Mouse (Mus musculus) heart, embryonic 10.5 days (tissue): ENCODE measurements around the gene Prmt1. TPM values are rescaled to one million over a fixed set of nuclear protein-coding genes. Genes with fewer than 3 reads are reported as not detected.
"Not testable (repeated sequence)": the region's sequence is repeated elsewhere in the genome, so short reads cannot be mapped to it uniquely, and the experiment has no call there.

Experiments used
- DNase-seq: peaks from one replicate; pipeline ENCODE4 v3.0.0-alpha.2; 2017; ENCODE audit warnings: low spot score
- H3K27ac ChIP-seq: fragments of 300-500 bp; sonication (generic); 2 replicates; pipeline ENCODE4 v1.5.1; 2016; ENCODE audit warnings: mild to moderate bottlenecking
- H3K27me3 ChIP-seq: fragments of 300-500 bp; sonication (generic); 2 replicates; pipeline ENCODE4 v1.6.1; 2016; ENCODE audit warnings: mild to moderate bottlenecking; ENCODE audit not compliant: poor library complexity, insufficient read depth, severe bottlenecking
- H3K36me3 ChIP-seq: fragments of 300-500 bp; sonication (generic); 2 replicates; pipeline ENCODE4 v1.6.1; 2016; ENCODE audit warnings: mild to moderate bottlenecking, moderate library complexity
- H3K4me1 ChIP-seq: fragments of 300-500 bp; sonication (generic); 2 replicates; pipeline ENCODE4 v1.6.1; 2016; ENCODE audit warnings: mild to moderate bottlenecking
- H3K4me3 ChIP-seq: fragments of 300-500 bp; sonication (generic); 2 replicates; pipeline ENCODE4 v1.5.1; 2016; ENCODE audit warnings: mild to moderate bottlenecking, moderate library complexity
- H3K9me3 ChIP-seq: fragments of 300-500 bp; sonication (generic); 2 replicates; pipeline ENCODE4 v1.6.1; 2016; ENCODE audit warnings: mild to moderate bottlenecking, moderate library complexity
- WGBS: fragments of 180-500 bp; shearing (Covaris S2); methylation state at CpG from one replicate; pipeline ENCODE4 v1.1.7; 2016; 5-methylcytosine and 5-hydroxymethylcytosine counted together
- polyA plus RNA-seq: library from polyadenylated mRNA; unstranded; fragments of >200 nt; fragmentation: Nextera tagmentation; extraction: Ambion mirVana; gene quantifications from 2 replicates; pipeline ENCODE4 v1.2.1, GENCODE M21; 2016

The Prmt1 gene
- polyA plus RNA-seq, result 563 and 740 TPM in 2 replicates

DNA sequence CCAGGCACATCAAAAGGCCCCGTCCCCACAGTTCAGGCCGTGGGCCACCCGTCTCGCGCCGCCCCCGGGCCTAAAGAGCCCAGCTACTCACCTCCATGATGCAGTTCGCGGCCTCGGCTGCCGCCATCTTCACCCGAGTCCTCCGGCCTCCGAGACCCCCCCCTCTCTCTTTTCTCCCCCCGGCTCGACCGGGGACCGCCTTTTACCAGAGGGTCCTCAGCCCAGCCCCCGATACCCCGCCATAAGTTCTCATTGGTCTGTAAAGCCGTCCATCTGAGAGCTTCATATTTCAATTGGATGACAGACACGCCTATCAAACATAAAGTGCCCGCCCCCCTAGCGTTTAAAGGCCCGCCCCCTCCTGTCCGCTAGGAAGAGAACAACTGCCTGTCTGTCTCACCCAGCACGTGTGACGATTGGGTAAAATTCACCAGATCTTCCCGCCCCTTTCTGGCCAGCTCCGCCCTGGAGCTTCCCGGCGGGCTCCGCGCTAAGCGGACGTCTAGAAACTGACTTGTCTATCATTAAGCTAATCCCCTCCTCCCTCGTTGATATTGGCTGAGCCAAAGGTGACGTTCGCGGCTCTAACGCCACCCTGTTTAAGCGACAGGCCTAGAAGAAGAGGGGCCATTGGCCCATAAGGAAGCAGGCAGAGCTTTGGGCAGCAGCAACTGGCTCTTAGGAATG, at the start of gene Prmt1:
TSS of gene Prmt1 (minus strand) at position 377 of the 687 bp plus-strand sequence.
- DNase-seq, result peak; percentile 100
- WGBS, result under 1% methylated on average over 42 of the region's 42 CpGs
- Histone ChIP-seq H3K4me3 (peak within 1 kb of the TSS; percentile 95), H3K9me3 (no peaks in the 10 kb centered on the region), H3K36me3 (peaks cover 52% of the 10 kb centered on the region), H3K27me3 (no peaks in the 10 kb centered on the region), H3K27ac (peak within 1 kb of the TSS; percentile 99), H3K4me1 (peaks cover 34% of the 10 kb centered on the region)

DNA sequence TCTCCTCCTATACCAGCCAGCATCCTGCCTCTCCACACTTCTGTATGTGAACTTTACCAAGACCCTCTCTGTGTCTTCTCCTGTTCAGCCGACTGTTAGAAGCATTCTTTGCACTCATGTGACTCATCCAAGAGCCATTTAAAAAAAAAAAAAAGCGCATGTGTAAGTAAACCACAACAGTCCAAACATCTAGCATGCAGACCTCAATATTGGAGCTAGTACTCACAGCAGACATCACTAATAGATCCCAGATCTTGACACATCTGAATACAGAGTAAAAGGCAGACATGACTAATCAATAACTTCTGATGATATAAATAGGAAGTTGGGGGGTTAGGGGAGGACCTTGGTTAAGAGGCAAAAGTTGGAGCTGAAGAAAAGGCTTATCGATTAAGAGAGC, 49.3 kb upstream of the Prmt1 start:
- H3K27ac ChIP-seq, result no peak overlapping the region
- no peak overlapping the region for H3K4me3 ChIP-seq
- no peak for DNase-seq
- H3K4me1 ChIP-seq, result no peaks in the 10 kb centered on the region
- H3K27me3 ChIP-seq, result no peaks in the 10 kb centered on the region
- peaks cover 99% of the 10 kb centered on the region for H3K36me3 ChIP-seq
- no peaks in the 10 kb centered on the region for H3K9me3 ChIP-seq
- 87% methylated on average over 3 of the region's 3 CpGs for WGBS

DNA sequence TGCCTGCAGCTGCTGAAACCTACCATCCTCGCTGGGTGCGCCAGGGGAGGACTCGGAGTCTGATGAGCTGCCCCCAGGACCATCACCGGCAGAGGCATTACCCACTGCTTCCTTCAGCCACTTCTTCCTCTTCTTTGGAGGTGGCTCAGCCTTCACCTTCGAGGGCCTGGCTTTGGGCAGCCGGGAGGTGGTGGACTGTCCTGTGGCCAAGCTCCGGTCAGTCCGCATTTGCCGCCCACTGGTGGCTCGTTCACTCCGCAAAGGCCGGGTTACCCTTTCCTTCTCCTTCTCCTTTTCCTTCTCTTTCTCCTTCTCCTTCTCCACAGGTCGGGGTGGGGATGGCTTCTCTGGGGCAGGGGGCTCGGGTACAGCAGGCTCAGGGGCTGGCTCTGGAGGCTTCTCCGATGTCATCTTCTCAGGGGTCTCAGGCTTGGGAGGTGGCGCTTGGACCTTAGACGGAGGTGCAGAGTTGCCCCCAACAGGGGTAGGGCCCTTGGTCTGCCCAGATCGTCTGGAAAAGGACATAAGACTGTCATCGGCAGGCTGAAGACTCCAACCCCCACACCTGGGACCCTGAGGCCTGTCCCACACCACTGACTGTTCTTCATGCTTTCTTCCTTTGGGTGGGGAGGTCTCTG, 47.5 kb upstream of the Prmt1 start:
- 93% methylated on average over 19 of the region's 19 CpGs for WGBS
- Histone ChIP-seq H3K4me3 (no peak overlapping the region), H3K9me3 (no peaks in the 10 kb centered on the region), H3K27ac (no peak overlapping the region), H3K36me3 (peaks cover 99% of the 10 kb centered on the region), H3K27me3 (no peaks in the 10 kb centered on the region), H3K4me1 (no peaks in the 10 kb centered on the region)
- DNase-seq, result no peak

DNA sequence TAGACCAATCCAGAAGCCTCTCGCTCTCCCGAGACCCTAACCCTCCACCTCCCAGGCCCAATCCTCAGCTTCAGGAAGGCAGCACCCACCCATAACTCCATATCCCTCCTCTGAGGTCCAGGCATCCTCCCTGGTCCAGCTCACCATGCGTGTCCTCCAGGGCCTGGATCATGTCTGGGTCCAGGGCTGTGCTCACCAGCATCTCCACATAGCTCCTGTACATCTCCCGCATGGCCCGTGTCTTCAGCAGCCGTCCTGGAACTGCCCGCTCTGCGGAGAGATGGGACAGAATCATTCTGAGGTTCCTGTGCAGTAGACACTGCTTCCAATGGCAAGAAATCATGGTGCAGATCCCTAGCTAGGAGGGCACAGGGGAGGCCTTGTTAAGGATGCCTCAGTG, 44.5 kb upstream of the Prmt1 start:
- Histone ChIP-seq H3K27ac (no peak overlapping the region), H3K4me3 (no peak overlapping the region), H3K27me3 (no peaks in the 10 kb centered on the region), H3K4me1 (peaks cover 5% of the 10 kb centered on the region; the same call in 1 of the 2 replicates), H3K9me3 (no peaks in the 10 kb centered on the region), H3K36me3 (peaks cover 95% of the 10 kb centered on the region)
- 98% methylated on average over 8 of the region's 8 CpGs for WGBS
- no peak for DNase-seq

DNA sequence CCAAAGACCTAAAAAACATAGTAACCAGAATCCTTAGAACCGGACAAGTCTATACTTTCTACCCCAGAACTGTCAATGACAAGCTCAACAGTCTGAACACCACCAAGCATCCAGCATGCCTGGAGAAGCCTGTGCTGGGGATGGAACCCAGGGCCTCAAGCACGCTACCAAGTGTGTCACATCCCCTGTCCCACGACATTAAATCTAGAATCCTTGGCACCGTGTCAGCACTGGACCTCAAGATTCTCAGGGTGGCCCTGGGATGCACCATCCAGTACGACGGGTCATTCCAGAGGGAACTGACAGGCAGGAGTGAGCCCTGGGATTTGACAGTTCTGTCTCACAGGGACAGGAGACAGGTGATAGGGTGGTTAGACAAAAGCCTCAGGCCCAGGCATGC, 43.6 kb upstream of the Prmt1 start:
- DNase-seq, result no peak
- H3K36me3 ChIP-seq, result peaks cover 86% of the 10 kb centered on the region
- WGBS, result 90% methylated on average over 6 of the region's 6 CpGs
- no peak overlapping the region for H3K4me3 ChIP-seq
- H3K4me1 ChIP-seq, result peaks cover 5% of the 10 kb centered on the region; the same call in 1 of the 2 replicates
- H3K27me3 ChIP-seq, result no peaks in the 10 kb centered on the region
- H3K9me3 ChIP-seq, result no peaks in the 10 kb centered on the region
- no peak overlapping the region for H3K27ac ChIP-seq

DNA sequence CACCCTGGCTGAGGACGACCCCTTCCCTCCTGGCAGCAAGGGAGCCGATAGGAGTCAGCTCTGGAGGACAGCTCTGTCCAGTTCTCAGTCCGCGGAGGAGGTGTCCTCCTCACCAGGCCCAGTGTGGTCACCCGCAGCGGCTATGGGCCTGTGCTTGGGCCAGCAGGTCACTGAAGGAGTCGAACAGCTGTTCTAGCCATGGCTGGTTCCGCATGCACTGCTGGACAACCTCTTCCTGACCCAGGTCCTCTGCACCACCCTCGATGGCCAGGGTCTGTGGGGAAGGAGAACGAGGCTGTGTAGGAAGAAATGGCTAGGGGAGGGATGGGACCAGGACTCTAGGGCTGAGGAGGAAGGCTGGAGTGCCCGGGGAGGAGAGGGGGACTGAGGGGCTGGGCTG, 42.0 kb upstream of the Prmt1 start:
- peaks cover 5% of the 10 kb centered on the region; the same call in 1 of the 2 replicates for H3K4me1 ChIP-seq
- H3K36me3 ChIP-seq, result peaks cover 70% of the 10 kb centered on the region
- 89% methylated on average over 11 of the region's 11 CpGs for WGBS
- no peaks in the 10 kb centered on the region for H3K27me3 ChIP-seq
- DNase-seq, result no peak
- H3K9me3 ChIP-seq, result no peaks in the 10 kb centered on the region
- H3K27ac ChIP-seq, result no peak overlapping the region
- no peak overlapping the region for H3K4me3 ChIP-seq

DNA sequence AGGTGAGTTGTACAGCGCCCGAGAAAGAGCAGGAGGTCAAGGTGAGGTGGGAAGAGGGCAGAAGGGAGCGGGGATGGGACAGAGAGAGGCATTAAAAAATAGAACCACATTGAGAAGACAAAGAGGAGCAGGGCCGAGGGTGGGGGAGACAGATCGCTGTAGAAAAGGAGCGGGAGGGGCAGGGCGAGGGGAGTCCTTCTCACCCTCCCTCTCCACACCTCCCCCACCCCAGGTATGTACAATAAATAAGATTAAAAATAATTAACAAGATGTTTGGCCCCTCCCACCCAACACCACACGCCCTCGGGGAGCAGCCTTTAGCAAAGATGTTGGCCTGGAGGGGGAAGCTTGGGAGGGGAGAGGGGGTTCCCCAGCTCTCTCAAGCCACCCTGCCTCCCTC, 41.4 kb upstream of the Prmt1 start:
- Histone ChIP-seq H3K9me3 (no peaks in the 10 kb centered on the region), H3K27ac (no peak overlapping the region), H3K4me3 (no peak overlapping the region), H3K36me3 (peaks cover 64% of the 10 kb centered on the region), H3K4me1 (peaks cover 5% of the 10 kb centered on the region; the same call in 1 of the 2 replicates), H3K27me3 (no peaks in the 10 kb centered on the region)
- 91% methylated on average over 9 of the region's 9 CpGs for WGBS
- DNase-seq, result no peak

- Histone ChIP-seq H3K36me3 (peaks cover 49% of the 10 kb centered on the region), H3K27ac (no peak overlapping the region), H3K4me3 (no peak overlapping the region), H3K9me3 (no peaks in the 10 kb centered on the region), H3K27me3 (no peaks in the 10 kb centered on the region), H3K4me1 (peaks cover 5% of the 10 kb centered on the region; the same call in 1 of the 2 replicates)
- no peak for DNase-seq
- WGBS, result 75% methylated on average over 2 of the region's 2 CpGs
These were observed 39.9 kb upstream of the Prmt1 start for GRCm38 (mm10) chr7:45026256-45026655.

GRCm38 (mm10) chr7:45025601-45026220, 39.3 kb upstream of the Prmt1 start:
- Histone ChIP-seq H3K36me3 (peaks cover 44% of the 10 kb centered on the region), H3K9me3 (no peaks in the 10 kb centered on the region), H3K27me3 (no peaks in the 10 kb centered on the region), H3K4me1 (peaks cover 5% of the 10 kb centered on the region; the same call in 1 of the 2 replicates), H3K4me3 (no peak overlapping the region), H3K27ac (no peak overlapping the region)
- DNase-seq, result no peak
- WGBS, result 74% methylated on average over 8 of the region's 8 CpGs

GRCm38 (mm10) chr7:45024281-45025248, 38.2 kb upstream of the Prmt1 start:
- no peak for DNase-seq
- Histone ChIP-seq H3K27ac (no peak overlapping the region), H3K9me3 (no peaks in the 10 kb centered on the region), H3K4me3 (no peak overlapping the region), H3K36me3 (peaks cover 34% of the 10 kb centered on the region), H3K4me1 (peaks cover 12% of the 10 kb centered on the region), H3K27me3 (no peaks in the 10 kb centered on the region)
- 82% methylated on average over 15 of the region's 15 CpGs for WGBS

- H3K9me3 ChIP-seq, H3K4me3 ChIP-seq, DNase-seq, H3K27ac ChIP-seq, H3K27me3 ChIP-seq: not testable (repeated sequence)
- 81% methylated on average over 5 of the region's 5 CpGs for WGBS
- peaks cover 20% of the 10 kb centered on the region for H3K4me1 ChIP-seq
- peaks cover 26% of the 10 kb centered on the region for H3K36me3 ChIP-seq
These were observed 37.3 kb upstream of the Prmt1 start for GRCm38 (mm10) chr7:45023711-45024110.

GRCm38 (mm10) chr7:45020225-45020624, 33.9 kb upstream of the Prmt1 start:
- H3K27me3 ChIP-seq, result no peaks in the 10 kb centered on the region
- no peak overlapping the region for H3K4me3 ChIP-seq
- peaks cover 2% of the 10 kb centered on the region; the same call in 1 of the 2 replicates for H3K36me3 ChIP-seq
- H3K27ac ChIP-seq, result no peak overlapping the region
- peaks cover 22% of the 10 kb centered on the region for H3K4me1 ChIP-seq
- no peaks in the 10 kb centered on the region for H3K9me3 ChIP-seq
- WGBS, result 76% methylated on average over 9 of the region's 9 CpGs
- no peak for DNase-seq
